Mouse (Mus musculus) adrenal gland, adult (tissue): Measurements from ENCODE around the gene Ctbs.

Experiments
- DNase-seq, 2 experiments: peaks; one replicate each; pipeline ENCODE4 v3.0.0; 2022 to 2023; ENCODE audit warnings: low spot score in 1 of 2; ENCODE audit not compliant: inconsistent age in 2 of 2

The Ctbs gene

DNA sequence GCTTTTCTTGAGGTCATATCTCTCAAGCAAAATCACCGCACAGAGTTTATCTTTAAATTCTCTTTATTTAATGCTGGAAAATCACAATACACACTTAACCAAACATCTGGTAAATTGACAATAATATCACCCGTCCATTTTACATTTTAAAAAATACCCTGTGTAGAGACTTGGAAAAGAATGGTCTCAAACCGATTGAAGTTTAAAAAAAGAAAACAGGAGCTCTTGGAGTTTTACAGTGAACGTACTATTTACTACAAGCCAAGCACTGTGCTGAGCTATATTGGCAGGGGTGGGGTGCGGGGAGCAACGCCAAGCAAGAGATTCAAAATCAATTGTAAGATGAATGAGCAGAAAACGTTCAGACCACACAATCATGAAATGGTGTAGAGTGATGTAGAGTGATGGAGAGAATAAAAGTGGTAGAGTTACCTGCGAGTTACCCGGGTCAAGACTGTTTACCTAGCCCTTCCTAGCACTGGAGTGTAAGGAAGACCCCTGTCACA is at the start of gene Ctbs:
Ctbs (plus strand) TSS at position 51 of the 506 bp plus-strand sequence.
- DNase-seq: no peak

DNA sequence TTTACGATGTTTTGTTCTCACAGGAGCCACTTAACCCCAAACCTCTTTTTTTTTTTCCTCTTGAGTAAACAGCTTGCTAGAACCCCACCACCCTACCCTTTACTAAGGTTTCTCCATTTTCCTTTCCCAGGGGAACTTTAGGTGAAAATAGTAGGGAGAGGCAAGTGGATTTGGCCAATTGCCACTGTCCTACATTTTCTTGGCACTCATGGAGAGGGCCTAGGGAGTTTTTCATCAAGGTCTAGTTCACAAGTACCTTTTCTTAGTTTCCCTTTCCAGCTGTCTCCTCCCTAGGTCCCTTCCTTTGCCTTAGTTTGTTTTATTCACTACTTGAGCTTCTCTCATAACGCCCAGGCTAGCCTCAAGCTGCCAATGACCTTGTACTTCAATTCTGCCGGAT is 45.8 kb upstream of the Ctbs start:
- no peak for DNase-seq

DNA sequence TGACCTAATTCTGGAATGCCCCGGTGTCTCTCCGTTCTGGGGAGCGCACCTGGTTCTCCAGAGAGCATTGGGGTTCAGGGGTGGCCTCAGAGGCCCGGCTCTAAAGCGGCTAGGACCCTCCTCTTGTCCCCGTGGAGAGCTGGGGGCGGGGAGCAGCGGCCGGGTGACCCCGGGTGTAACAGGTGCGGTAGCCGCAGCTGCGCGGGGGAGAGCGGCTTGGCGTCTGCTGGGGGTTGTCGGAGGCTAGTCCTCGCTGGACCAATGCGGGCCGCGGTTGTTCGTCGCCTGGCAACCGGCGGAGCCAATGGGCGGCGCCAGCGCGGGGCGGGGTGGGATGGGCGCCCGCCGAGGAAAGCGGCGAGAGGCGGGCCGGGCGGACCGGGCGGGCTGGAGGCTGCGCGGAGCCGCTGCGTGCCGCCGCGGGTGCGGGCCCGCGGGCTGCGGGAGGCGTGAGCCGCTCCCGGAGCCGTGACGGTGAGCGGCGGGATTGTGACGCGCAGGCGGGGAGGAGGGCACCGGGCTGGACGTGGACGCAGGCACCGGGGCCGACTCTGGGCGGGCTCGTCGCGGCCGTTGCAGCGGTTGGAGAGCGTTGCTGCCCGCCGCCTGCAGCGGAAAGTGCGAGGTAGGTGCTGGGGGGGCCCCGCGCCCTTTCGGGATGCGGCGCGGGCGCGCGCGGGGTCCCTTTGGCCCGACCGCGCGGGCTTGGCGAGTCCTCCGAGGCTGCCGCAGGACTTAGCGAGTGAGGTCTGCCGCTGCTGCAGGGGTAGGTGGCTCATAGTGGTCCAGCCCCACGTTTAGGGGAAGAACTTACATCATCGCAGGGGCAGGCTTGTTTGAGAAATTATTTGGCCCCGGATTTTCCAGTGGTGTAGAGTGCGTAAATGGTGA is 45.0 kb upstream of the Ctbs start, which contains the start of gene Ssx2ip:
Ssx2ip (plus strand) TSS at position 332 of the 891 bp plus-strand sequence.
- peak; percentile 97 to 99 for DNase-seq

DNA sequence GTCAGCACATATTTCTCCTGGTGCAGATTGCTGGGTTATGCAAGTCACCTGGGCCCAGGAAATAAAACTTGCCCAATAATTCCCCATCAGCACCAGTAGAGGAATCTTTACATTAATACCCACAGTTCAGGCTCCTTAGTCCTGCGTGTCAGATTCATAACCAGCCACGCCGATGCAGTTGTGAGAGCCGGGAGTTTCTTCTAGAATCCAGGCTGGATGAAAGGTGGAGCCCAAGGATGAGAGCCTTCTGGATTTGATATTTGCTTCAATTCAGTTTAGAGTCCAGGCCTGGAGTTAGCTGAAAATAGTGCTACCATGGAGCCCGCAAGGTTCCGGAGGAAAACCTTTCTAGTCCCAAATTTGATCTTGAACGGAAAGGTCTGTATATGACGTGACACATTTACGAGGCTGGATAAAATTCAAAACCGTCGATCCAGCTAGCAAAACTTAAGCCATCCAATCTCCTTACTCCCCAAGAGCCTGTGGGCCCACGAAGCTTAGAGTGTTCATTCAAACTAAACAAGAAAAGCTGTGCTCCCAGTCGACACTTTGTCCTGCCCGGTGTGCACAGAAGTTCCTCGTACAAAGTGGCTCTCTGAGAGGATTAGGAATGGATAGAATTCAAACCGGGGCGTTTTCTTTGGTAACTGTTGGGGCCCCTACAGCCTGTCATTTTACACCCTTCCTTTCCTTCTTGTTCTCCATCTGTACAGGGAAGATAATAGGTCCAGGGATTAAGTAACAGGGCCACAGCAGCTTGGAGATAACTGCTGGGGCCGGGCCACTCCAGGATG is 44.2 kb upstream of the Ctbs start:
- no peak for DNase-seq

DNA sequence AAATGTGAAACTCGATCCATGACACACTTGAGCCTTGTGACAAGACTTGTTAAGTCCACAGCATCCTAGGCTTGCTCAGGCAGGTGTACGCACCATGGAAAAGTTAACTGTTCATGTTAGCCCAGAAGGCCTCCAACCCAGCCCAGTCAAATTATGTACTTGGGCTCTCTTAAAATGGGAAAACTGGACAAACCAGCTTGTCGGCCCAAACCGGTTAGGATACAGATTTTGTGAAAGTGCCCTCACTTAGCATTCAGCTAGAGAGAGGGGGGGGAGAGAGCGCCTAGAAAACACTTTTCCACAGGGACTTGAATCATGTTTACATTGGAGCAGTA is 43.6 kb upstream of the Ctbs start:
- DNase-seq: no peak

DNA sequence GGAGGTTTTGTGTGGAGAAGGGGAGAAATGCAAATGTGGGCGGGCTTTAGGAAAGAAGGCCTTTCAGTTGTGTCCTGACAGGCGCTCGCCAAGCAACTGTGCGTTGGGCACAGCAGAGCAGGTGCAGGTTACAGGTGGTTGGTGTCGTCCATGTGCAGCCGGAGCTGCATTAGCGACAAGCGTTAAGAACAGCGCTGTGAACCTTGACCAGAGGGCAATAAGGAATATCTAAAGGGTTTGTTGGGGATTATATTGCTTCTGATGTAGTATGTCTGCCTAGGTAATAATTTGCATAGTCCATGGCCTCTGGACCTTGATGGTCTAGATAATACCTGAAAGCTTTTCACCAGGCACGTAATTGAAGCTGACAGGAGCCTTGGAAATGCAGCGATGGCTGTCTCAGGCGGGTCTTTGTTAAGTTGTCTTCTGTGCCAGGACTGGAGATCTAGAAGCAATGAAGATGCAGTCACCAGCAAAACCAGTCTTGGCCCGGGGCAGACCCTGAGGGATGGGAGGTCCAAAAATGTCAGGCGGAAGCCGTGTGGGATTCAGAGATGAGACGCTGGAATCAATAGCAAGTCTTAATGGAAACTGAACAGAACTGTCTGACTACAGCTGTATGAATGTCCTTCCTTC is 42.4 kb upstream of the Ctbs start:
- DNase-seq: no peak

DNA sequence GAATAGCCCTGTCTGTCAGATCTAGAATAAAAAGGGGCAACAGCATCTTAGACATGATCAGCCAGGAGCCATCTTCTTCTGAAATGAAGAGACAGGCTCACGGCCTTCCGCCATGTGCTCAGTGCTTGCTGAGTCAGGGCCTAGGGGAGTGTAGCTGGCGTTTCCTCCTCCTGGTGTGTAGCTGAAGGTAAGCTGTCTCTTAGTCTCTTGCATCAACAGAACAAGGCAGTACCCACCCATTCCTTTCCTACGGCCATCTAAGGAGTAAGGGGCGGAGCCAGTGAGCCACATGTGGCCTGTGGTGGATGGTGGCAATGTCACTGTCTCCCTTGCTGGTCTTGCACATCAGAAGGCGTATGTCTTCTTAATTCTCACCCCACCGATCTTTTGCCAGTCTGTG is 39.5 kb upstream of the Ctbs start:
- DNase-seq: no peak

DNA sequence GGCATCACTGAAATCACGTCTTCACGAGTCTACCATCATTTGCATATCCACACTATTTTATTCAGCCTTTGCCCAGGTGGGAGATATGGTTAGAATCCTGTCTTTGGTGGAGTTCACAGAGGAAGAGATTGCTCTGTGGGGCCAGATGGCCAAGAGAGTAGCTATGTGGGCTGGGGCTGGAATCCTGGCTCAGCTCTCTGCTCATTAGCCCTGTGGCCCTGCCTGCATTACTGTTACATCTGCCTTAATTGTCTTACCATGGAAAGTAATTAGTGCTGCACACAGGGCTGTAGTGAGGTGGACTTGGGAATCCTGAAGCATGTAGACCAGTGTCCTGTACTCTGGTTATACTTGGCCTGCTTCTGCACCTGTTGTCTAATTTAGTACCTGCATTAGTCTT is 37.6 kb upstream of the Ctbs start:
- DNase-seq: no peak

DNA sequence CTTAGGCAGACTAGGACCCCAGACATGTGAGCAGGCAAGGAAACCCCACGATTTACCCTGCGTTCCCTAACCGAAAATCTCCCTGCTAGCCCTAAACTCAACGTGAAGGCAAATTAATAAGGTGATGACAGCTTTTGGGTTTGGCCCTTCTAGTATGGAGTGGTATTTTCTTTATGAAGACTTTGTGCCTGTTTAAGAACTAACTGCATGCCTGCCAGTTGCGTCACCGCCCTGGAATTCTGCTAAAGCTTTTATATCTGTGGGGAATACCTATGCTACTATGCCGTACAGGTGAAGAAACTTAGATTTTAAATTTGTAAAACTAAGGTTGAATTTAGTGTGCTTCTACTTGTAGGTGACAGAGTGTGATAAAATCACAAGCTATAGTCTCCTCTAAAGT is 37.1 kb upstream of the Ctbs start:
- DNase-seq: no peak

DNA sequence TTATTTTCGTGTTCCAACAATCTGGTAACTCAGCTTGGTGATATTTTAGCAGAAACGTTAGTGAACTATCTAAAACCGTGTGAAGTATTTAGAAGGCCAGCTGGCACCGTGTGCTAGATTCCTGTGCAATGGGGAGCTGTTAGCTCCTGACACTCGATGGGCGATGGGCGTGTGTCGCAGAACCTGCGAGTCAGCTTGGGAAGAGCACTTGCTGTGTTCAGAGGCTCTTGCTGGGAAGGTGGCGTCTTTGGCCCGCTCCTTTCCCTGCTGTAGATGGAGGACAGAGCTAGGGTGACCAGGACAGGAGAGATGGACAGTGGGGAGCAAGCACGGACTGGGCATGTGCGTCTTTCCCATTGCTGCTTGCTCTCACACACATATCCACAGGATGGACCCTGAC is 36.6 kb upstream of the Ctbs start:
- DNase-seq: no peak

DNA sequence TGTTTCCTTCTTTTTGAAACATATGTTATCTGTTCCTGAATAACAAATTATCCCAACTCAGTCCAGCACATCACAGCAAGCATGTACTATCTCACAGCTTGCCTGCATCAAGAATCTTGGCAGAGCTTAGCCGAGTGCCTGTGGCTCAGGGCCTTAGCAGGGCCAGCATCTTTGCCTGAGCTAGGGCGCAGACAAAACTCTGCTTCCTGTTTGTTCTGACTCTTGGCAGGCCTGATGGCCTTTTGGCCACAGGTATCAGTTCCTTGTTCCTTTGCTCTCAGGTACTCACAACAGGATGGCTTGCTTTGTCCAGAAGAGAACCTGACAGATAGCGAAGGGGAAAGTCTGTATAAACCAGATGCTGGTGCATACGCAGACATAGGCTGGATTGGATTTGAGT is 35.6 kb upstream of the Ctbs start:
- DNase-seq: no peak

DNA sequence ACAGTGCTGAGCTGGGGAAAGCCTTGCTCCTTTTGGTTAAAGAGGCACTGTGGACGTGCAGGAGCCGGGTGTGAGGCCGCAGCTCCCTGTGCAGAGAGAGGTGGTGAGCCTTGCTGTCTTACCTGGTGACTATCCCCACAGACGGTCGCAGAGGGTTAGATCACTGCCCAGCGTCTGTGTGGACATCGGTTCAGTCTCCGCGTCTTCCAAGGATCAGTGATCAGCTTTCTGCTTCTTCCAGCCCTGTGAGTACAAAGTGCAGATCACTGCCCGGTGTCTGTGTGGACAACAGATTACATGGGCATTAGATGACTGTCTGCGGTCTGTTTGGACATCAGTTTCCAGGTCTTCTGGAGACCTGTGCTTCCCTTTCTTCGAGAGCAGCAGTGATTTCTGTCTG is 35.0 kb upstream of the Ctbs start:
- no peak for DNase-seq

DNA sequence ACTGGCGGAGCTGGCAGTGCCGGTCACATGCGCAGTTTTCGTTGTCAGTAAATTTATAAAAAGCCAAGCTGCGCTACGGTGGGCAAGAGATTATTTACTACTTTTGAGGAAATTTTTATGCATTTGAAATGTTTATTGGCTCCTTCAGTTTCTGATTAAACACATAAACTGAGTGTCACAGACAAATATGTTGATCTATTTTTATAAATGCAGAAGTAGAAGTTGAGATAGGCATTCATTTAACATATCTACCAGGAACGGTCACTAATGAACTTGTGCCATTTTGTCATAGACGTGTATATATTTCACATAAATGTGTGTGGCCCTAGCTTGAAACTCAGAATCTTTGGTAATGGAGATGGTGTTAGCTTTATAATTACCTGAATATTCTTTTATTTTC is 31.7 kb upstream of the Ctbs start:
- no peak for DNase-seq

DNA sequence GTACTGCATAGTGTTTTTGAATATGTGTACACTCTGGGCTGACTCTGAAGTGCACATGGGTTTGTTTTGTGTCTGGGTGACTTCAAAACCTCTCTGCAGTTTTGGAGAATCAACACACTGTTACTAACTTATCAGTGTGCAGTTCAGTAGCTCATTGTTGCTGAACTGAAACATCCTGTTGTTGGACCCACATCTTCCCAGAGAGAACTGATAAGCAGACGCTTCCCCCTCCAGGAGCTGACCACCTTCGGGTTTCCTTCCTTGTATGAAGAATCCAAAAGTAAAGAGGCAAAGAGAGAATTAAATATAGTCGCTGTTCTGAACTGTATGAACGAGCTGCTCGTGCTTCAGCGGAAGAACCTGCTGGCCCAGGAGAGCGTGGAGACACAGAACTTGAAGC is 30.7 kb upstream of the Ctbs start:
- no peak for DNase-seq

DNA sequence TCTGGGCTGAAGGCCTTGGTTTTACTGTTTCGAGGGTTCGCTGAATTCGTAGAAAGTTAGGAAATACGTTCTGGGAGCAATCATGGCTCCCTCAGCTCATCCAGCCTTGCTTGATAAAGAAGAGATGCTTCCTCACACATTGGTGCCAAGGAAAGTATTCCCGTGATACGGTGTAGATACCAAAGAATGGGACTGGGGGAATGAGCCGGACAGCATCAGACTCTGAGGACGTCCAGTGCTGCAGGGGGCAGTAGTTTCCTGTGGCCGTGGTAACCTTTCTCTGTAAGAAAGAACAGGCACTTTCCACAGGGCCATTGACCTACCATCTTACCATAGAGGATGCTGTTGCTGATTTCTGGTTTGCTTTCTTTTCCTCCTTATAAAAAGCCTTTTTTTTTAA is 30.1 kb upstream of the Ctbs start:
- no peak for DNase-seq

DNA sequence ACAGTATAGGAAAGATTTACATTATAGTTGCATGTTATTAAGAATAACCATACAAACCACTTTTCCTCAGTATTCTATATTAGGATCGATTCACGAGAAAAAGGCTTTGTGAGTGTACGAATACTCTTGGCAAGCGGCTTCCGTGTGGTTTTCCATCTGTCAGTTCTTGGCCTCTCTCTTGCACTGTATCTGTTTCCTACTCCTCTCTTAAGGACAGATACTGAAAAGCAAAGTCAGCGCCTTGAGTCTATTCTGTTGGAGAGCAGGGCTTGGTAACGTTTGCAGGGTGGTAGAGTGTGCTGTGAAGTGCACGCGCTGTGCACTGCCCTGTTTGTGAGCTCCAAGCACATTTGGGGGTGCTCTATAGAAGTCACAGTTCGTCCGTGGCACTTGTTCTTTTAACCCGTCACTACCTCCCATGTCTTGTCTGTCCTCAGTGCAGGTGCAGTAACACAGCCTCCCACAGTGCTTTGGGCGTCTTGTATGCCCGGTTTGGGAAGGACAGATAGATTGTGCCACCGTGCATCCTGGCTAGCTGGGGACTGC is 29.5 kb upstream of the Ctbs start:
- DNase-seq: no peak

DNA sequence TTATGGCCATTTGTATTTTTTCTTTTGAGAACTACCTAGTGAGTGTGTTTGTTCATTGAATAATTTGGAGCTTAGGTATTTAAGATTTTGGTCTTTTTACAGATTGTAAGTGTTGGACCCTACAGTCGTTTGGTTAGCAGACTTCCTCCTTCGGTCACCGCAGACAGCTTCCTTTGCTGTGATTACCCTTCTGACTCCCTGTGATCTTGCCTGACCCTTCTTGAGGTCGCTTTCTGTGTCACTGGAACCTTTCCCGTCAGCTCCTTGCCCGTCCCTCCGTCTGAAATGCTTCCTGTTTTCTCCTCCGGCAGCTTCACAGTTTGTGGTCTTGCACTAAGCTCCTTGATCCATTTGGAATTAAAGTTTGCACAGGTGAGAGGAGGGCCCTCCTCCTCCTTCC is 27.8 kb upstream of the Ctbs start:
- DNase-seq: no peak

DNA sequence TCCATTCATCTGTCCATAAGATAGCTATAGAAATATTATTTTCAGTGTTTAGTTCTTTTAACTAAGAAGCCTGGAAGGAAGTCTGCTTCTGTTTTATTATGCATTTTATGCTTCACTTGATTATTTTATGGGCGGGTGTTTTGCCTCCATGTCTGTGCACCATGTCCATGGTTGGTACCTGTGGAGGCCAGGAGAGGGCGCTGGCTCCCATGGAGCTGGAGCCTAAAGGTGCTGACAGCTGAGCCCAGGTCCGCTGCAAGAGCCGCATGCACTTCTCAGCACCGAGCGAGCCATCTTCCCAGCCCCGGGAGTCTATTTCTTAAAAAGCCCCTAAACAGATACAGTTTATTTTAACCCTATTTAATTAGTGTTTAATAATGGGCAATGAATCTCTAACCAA is 25.9 kb upstream of the Ctbs start:
- DNase-seq: no peak

DNA sequence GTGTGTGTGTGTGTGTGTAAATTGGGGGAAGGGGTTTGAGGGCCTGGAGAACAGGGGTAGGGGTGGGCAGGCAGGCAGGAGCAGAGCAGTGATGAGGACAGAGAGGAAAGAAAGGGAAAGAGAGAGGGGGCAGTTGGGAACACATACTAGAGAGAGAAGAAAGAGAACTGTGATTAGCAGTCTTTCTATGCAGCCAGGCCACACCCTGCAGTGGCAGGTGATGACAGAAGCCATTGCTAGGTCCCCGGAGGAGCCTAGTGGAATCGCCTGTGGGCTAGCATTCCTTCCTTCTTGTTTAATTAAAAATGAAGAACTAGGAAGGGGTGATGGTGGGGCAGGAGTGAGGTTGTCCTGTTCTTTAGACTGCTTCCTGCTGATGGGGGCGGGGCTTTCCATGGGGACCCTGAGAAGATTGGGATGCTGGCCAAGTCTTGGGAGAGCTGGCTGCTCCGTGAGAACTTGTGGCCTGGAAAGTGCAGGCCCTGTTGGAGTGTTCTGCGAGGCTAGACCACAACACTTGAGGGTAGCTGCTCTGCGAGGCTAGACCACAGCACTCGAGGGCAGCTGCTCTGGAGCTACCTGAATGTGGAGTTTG is 25.2 kb upstream of the Ctbs start:
- DNase-seq: no peak

DNA sequence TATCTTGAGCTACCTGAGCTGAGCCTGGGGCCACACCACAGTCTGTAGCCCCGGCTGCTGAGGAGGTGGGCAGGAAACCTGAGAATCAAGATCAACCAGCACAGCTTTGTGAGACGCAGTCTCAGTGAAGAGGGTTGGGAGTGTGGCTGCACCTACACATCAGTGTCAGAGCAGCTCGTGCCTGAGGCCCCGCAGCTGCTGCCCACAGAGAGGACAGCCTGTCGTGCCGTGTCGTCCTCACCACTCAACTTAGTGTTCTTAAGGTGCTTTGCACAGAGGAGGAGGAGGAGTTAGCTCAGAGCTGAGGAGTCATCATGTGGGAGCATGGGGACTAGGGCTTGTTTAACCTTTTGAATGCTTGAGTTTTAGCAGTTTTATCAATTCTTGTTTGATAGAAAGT is 23.7 kb upstream of the Ctbs start:
- no peak for DNase-seq

DNA sequence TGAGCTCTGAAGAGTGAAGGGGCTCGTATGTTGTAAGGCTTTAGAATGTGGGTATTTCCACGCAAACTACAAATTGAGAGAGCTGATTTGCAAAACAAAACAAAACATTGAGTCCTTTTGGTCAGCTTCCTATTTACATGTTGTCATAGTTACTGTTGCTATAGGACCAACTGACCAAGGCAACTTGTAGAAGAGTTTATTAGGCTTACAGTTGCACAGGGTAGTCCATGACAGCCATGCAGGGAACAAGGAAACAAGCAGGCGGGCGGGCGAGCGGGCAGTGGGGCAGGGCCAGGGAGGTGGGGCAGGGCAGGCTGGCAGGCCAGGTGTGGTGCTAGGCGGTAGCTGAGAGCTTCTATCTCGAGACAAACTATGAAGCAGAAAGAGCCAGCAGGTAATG is 23.1 kb upstream of the Ctbs start:
- DNase-seq: no peak
